Mouse (Mus musculus): ENCODE measurements around the gene Fgf14.
"Not testable (repeated sequence)": the region's sequence is repeated elsewhere in the genome, so short reads cannot be mapped to it uniquely, and the experiment has no call there.

Fgf14 gene

GRCm38 (mm10) chr14:124474066-124474667, 202.8 kb downstream of the Fgf14 start:
- DNase-seq (ENCODE audit: low spot score): no peak

GRCm38 (mm10) chr14:124470909-124471308, 206.0 kb downstream of the Fgf14 start:
- DNase-seq (ENCODE audit: low spot score): no peak

DNA sequence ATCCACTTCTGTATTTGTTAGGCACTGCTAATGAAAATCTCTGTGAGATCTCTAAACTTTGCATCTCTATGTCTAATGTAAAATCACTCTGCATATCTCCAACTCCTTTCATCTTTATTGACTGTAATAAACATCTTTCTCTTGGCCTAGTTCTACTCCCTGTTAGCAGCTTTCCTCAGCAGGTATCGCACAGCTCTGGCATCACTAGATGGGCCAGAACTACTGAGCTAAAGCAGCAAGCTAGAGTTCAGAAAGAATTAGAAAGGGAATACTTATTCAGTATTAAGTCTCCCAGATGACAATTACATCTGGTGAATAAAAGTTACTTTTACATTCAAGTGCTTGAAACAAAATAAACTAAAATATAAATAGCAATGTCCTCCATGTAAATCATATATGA, 221.8 kb downstream of the Fgf14 start:
- DNase-seq (ENCODE audit: low spot score): no peak

DNA sequence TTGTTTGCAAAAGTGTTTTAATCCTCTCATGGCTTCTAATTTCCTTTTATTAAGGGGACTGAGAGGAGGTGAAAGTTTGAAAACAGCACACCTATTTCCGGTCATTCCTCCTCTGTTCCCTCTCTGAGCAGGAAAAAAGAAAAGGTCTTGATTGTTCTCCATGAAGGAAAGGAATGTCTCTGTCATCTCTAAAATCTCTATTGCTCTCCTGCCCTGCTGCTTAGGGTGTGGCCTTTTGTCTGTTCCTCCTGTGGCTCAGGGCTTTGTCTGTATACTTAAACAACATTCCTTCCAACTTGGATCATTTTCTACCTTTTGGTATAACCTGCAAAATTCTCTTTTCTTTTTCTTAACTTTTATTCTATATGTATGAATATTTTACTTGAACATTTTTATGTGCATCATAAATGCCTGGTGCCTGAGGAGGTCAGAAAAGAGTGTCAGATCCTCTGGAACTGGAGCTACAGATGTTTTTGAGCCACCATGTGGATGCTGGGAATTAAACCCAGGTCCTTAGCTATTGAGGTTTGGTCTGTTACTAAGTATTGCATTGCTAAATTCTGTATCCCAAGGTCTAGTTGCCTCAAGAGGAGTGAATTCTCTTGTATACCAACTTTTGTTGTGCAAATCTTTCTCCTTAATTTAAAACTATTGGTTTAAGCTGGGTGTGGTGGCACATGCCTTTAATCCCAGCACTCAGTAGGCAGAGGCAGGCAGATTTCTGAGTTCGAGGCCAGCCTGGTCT, 230.7 kb downstream of the Fgf14 start:
- no peak for DNase-seq (ENCODE audit: low spot score)

GRCm38 (mm10) chr14:124444831-124445230, 232.1 kb downstream of the Fgf14 start:
- no peak for DNase-seq (ENCODE audit: low spot score)

DNA sequence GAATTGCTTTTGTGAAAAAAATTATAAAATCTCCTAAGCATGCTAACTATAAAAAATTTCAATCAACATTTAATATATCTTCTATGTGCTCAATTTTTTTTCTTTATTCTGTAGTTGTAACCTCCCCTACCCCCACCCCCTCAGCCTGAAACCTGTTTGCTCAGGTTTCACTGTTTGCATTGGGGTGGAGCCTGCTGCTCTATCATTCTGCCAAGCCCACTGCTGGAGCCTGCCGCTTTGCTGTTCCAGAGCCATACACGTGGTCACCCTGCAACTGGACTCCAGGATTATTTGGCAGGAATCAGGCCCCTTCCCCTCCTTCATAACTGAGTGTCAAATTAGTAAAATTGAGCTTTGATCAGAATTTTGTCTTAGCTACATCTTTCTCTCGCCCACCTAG, 237.6 kb downstream of the Fgf14 start:
- not testable (repeated sequence) for DNase-seq (ENCODE audit: low spot score)

DNA sequence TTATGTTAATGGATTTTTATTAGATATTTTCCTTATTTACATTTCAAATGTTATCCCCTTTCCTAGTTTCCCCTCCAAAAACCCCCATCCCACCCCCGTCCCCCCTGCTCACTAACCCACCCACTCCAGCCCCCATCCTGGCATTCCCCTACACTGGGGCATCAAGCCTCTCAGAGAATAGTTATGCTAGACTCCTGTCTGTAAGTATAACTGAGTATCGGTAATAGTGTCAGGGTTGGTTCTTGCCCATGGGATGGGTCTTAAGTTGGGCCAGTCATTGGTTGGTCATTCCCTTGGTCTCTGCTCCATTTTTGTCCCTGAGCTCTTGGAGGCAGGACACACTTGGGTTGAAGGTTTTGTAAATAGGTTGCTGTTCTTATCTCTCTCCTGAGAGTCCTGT, 265.0 kb downstream of the Fgf14 start:
- no peak for DNase-seq (ENCODE audit: low spot score)

- no peak for DNase-seq (ENCODE audit: low spot score)
Measured at GRCm38 (mm10) chr14:124410945-124411344, 266.0 kb downstream of the Fgf14 start.

DNA sequence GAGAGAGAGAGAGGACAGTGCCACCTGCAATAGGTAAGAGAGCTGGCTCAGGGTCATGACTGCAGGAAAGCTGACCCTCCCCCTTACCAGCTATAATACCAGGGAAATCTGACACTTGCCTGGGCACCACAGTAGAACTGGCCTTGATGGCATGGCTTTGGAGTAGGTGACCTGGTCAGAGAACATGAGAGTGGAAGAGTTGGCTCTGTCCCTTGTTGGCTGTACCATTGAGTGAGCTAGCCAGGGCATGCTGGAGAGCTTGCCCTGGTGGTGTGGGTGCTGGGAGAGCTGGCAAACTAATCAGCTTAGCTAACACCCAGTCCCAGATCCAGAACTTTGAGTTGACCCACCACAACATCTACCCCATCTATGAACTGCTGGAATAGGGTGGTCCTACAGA, 348.5 kb downstream of the Fgf14 start:
- no peak for DNase-seq (ENCODE audit: low spot score)

DNA sequence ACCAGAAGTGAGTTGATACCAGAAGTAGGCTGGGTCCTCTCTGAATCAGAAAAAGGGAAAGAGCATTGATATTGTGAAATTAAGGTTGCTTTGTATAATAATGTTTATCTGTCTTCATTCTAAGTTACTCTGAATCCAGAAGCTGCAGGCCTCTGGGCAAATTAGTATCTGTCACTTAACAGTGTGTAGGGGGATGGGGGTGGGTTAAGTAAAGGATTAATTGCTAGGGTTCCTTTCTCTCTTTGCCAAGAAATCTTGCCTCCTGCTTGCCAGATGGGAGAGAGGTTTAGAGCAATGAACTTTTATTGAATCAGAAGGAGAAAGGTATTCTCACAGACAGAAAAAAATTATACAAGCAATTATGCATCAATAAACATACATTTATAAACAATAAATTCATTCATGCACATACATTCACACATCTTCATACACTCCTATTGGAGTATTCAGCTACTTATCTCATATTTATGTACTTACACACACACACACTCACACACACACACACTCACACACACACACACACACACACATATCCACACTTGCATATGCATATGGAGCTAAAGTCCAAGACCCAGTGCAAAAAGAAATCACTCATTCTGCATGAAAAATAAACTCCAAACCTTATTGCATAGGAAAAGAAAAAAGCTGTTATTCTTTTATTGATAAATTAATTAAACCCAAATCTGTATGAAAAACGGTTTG, 357.8 kb downstream of the Fgf14 start:
- no peak for DNase-seq (ENCODE audit: low spot score)

DNA sequence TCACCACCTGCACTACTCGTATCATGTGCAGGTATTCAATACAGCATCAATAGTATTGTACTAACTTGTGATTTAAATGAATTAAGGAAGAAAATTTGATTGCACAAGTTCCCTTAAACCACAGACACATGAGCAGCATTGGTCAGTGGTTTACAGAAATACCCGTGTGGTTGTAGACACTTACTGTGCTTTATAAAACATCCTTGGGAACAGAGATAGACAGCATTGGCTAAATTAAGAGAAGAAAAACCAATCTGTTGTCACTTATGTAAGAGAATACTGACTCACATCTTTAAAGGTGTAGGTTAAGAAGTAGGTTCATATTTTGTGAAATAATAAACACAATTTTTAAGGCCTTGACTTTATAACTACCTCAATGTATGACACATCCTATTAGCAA, 361.4 kb downstream of the Fgf14 start:
- no peak for DNase-seq (ENCODE audit: low spot score)

GRCm38 (mm10) chr14:124287027-124287426, 389.9 kb downstream of the Fgf14 start:
- DNase-seq (ENCODE audit: low spot score): no peak

DNA sequence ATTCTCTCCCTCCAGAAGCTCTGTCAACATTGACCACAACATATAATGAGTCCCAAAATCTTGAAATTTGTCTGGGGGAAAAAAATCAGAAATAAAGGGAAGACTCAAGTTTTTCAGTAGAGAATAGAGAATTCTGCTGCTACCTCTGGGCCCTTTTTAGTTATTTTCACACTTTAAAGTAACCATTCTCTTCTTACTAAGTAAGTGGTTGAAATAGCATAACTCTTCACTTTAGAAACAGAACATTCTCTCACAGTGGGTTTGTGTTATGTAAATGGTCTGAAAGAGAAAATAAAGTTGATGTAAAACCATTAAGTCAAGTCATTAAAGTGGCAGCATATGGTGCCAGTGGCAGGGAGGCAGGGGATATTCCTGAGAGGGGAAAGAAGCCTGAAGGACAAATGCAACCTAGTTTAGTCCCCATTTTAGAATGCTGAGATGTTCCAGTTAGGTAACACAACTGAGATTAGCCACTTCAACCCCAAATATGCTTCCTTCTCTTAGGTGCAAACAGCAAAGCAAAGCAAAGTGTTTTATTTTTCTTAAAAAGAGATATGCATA, 398.5 kb downstream of the Fgf14 start:
- no peak for DNase-seq (ENCODE audit: low spot score)

DNA sequence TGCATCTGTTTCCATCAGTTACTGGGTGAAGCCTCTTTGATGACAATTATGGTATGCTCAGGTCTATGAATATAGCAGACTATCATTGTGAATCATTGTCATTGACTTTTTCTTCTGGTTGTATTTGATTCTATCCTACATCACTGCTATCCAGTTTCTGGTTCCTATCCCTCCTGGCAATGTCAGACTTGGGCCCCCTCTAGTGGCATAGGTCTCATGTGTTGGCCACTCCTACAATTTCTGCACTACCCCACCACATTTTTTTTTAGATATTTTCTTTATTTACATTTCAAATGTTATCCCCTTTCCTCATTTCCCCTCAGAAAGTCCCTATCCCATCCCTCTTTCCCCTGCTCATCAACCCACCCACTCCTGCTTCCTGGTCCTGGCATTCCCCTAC, 409.9 kb downstream of the Fgf14 start:
- no peak for DNase-seq (ENCODE audit: low spot score)

GRCm38 (mm10) chr14:124264541-124265059, 412.3 kb downstream of the Fgf14 start:
- no peak for DNase-seq (ENCODE audit: low spot score)

- no peak for DNase-seq (ENCODE audit: low spot score)
Measured at GRCm38 (mm10) chr14:124263199-124263598, 413.7 kb downstream of the Fgf14 start.

- no peak for DNase-seq (ENCODE audit: low spot score)
Measured at GRCm38 (mm10) chr14:124247517-124247916, 429.4 kb downstream of the Fgf14 start.

GRCm38 (mm10) chr14:124223445-124223844, 453.5 kb downstream of the Fgf14 start:
- no peak for DNase-seq (ENCODE audit: low spot score)

- DNase-seq (ENCODE audit: low spot score): no peak
Measured at GRCm38 (mm10) chr14:124222447-124222846, 454.5 kb downstream of the Fgf14 start.

- DNase-seq (ENCODE audit: low spot score): no peak
Measured at GRCm38 (mm10) chr14:124220979-124221378, 455.9 kb downstream of the Fgf14 start.

- no peak for DNase-seq (ENCODE audit: low spot score)
Measured at GRCm38 (mm10) chr14:124195806-124196205, 481.1 kb downstream of the Fgf14 start.

DNA sequence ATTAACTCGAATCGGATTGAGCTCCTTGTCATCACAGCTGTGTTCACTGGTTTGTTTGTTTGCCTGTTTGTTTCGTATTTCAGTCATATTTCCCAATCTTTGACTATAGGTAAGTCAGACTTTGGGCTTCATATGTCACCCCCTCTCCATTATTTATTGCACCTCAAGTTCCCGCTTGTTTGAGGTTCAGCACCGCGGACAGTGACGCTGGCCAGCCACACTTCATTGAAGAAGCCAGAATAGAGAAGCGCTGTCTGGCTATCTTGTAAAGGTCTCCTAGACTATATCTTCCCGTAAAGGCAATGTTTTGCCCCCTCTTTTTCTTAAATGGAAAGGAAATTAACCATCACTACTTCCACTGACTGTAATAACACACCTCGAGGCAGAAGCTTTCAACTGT, 481.6 kb downstream of the Fgf14 start:
- no peak for DNase-seq (ENCODE audit: low spot score)

GRCm38 (mm10) chr14:124192815-124193142, 484.1 kb downstream of the Fgf14 start:
- DNase-seq (ENCODE audit: low spot score): no peak
